Mouse (Mus musculus) gastrocnemius, adult 2 months (tissue): ENCODE results near the gene Cyp2u1. TPM values are rescaled to one million over a fixed set of nuclear protein-coding genes. Genes with fewer than 3 reads are reported as not detected.

Source experiments
- DNase-seq: peaks from one replicate; pipeline ENCODE4 v3.0.0; 2022
- H3K27ac ChIP-seq: fragments of 200-600 bp; 2 replicates; pipeline ENCODE4 v1.8.1; 2022; ENCODE audit warnings: mild to moderate bottlenecking
- H3K4me3 ChIP-seq: fragments of 200-600 bp; 2 replicates; pipeline ENCODE4 v1.8.1; 2022; ENCODE audit warnings: mild to moderate bottlenecking, moderate library complexity
- CTCF ChIP-seq: fragments of 200-600 bp; IDR thresholded peaks from 2 replicates; pipeline ENCODE4 v1.8.1; 2022; ENCODE audit warnings: antibody characterized with exemption, mild to moderate bottlenecking, moderate library complexity
- intact Hi-C: fragments of 180-260 bp; cut with DNase I; formaldehyde crosslinking; loops from one replicate; pipeline ENCODE4 v1.15.1; 2025
- total RNA-seq, 2 experiments: library from RNA; stranded (reverse); gene quantifications; 2 replicates each; pipeline ENCODE4 v1.2.3; 2021

The Cyp2u1 gene
- total RNA-seq, 2 experiments from 2014 or later, result 11.3 to 18.8 TPM

DNA sequence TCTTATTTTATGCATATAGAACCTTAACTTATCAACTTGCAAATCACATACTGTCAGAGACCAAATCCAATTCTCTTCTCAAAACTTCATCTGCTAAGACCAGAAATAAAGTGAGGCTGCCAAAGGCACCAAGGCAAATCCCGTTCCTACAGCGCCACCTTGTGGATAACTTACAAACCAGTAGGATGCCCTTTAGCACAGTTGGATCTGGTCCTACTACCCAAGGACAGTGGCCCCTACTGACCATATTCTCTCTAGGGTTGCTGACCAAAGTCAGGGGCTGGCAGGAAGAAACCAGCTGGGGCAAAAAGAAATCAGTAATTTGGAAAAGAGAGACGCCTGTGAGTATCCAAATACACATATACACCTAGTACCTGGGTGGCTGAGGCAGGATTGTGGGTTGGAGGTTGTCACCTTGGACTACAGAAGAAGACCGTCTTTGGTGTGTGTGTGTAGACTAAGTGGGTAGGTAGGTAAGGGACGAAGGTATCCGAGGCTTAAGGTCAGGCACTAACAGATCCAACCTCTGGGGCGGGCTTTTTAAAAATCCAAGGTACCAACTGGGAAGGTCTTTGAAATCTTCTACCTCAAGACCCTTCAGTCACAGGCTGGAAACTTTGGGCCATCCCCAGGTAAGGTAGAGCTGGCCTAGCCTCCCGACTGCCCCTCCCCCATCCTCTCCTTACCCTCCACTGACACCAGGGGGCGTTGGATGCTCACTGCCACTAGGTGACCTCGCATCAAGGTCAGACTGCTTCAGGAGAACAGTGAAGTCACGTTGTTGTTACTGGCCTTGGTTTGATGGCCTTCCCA, 57.1 kb downstream of the Cyp2u1 start:
- peak; percentile 69 for DNase-seq
- intact Hi-C loops, result no loop called here
- H3K27ac ChIP-seq, result peak overlapping the region; percentile 72
- no peak overlapping the region for H3K4me3 ChIP-seq
- TF ChIP-seq CTCF, result peak; percentile 81

Other genes starting within 250 kb of the Cyp2u1 start
- gene Lef1, start 192.8 kb downstream of the Cyp2u1 start, total RNA-seq, result under 1 TPM in 1 of 2 experiments, not detected in 1; 0.08 TPM
- gene Hadh, start 31.1 kb downstream of the Cyp2u1 start, total RNA-seq, result 100 to 1,000 TPM; 138 to 218 TPM
- 1 to 10 TPM; 1.7 to 2.4 TPM for gene Sgms2, start 188.2 kb upstream of the Cyp2u1 start, total RNA-seq